Mouse (Mus musculus) macrophage (primary cell): ENCODE data around the gene 2410131K14Rik. TPM values are rescaled to one million over a fixed set of nuclear protein-coding genes. Genes with fewer than 3 reads are reported as not detected.
A peak's percentile ranks its signal among the peaks of the same experiment; 100 is the strongest.

Experiments
- H3K27ac ChIP-seq: fragments of 350-480 bp; formaldehyde crosslinking; 2 replicates; pipeline ENCODE4 v1.9.0; 2021
- H3K36me3 ChIP-seq: fragments of 350-480 bp; formaldehyde crosslinking; 2 replicates; pipeline ENCODE4 v1.9.0; 2021; ENCODE audit errors: inconsistent target
- H3K4me3 ChIP-seq: fragments of 350-480 bp; formaldehyde crosslinking; 2 replicates; pipeline ENCODE4 v1.9.0; 2021; ENCODE audit errors: inconsistent target
- H3K79me2 ChIP-seq: fragments of 350-480 bp; formaldehyde crosslinking; 2 replicates; pipeline ENCODE4 v1.9.0; 2021; ENCODE audit errors: inconsistent target
- WGBS: methylation state at CpG from one replicate; pipeline ENCODE4 v1.1.7; 2026; ENCODE audit warnings: inconsistent platforms; ENCODE audit not compliant: missing documents; 5-methylcytosine and 5-hydroxymethylcytosine counted together
- polyA plus RNA-seq: library from polyadenylated mRNA; stranded (reverse); fragments of 250-400 nt; gene quantifications from 3 replicates; pipeline ENCODE4 v1.2.4, GENCODE M21; 2018; ENCODE audit warnings: inconsistent platforms

The 2410131K14Rik gene
- polyA plus RNA-seq, 1 experiment from 2014 or later = 4.2 TPM

- Histone ChIP-seq H3K27ac (no peak overlapping the region), H3K79me2 (no peaks in the 10 kb centered on the region), H3K36me3 (no peaks in the 10 kb centered on the region), H3K4me3 (no peak overlapping the region)
- 52% methylated on average over 7 of the region's 7 CpGs for whole genome bisulfite sequencing
Observed at GRCm38 (mm10) chr5:118273446-118273845, 28.4 kb downstream of the 2410131K14Rik start.

GRCm38 (mm10) chr5:118274546-118274945 lies 29.5 kb downstream of the 2410131K14Rik start:
- Histone ChIP-seq H3K79me2 (no peaks in the 10 kb centered on the region), H3K36me3 (no peaks in the 10 kb centered on the region), H3K27ac (no peak overlapping the region), H3K4me3 (no peak overlapping the region)
- 70% methylated on average over 8 of the region's 9 CpGs for WGBS

GRCm38 (mm10) chr5:118276281-118276680 lies 31.3 kb downstream of the 2410131K14Rik start:
- 66% methylated on average over 7 of the region's 7 CpGs for WGBS
- Histone ChIP-seq H3K27ac (no peak overlapping the region), H3K4me3 (no peak overlapping the region), H3K36me3 (no peaks in the 10 kb centered on the region), H3K79me2 (no peaks in the 10 kb centered on the region)

GRCm38 (mm10) chr5:118276711-118277110 lies 31.7 kb downstream of the 2410131K14Rik start:
- H3K36me3 ChIP-seq = no peaks in the 10 kb centered on the region
- H3K79me2 ChIP-seq = no peaks in the 10 kb centered on the region
- no peak overlapping the region for H3K27ac ChIP-seq
- WGBS = 57% methylated on average over 8 of the region's 8 CpGs
- H3K4me3 ChIP-seq = no peak overlapping the region

GRCm38 (mm10) chr5:118277741-118278495 lies 32.9 kb downstream of the 2410131K14Rik start:
- Histone ChIP-seq H3K36me3 (no peaks in the 10 kb centered on the region), H3K4me3 (no peak overlapping the region), H3K27ac (no peak overlapping the region), H3K79me2 (no peaks in the 10 kb centered on the region)
- WGBS = 89% methylated on average over 18 of the region's 18 CpGs

GRCm38 (mm10) chr5:118291453-118291852 lies 46.4 kb downstream of the 2410131K14Rik start:
- Histone ChIP-seq H3K4me3 (no peak overlapping the region), H3K36me3 (no peaks in the 10 kb centered on the region), H3K27ac (no peak overlapping the region), H3K79me2 (no peaks in the 10 kb centered on the region)
- 97% methylated on average over 3 of the region's 4 CpGs for WGBS

GRCm38 (mm10) chr5:118292476-118292875 lies 47.4 kb downstream of the 2410131K14Rik start:
- no peak overlapping the region for H3K27ac ChIP-seq
- no peaks in the 10 kb centered on the region for H3K79me2 ChIP-seq
- H3K4me3 ChIP-seq = no peak overlapping the region
- WGBS = 83% methylated on average over 4 of the region's 4 CpGs
- no peaks in the 10 kb centered on the region for H3K36me3 ChIP-seq

- WGBS = 28% methylated on average over 23 of the region's 23 CpGs
- H3K27ac ChIP-seq = no peak overlapping the region
- H3K36me3 ChIP-seq = no peaks in the 10 kb centered on the region
- H3K79me2 ChIP-seq = no peaks in the 10 kb centered on the region
- peak overlapping the region; percentile 10; the same call in 1 of the 2 replicates for H3K4me3 ChIP-seq
Observed at GRCm38 (mm10) chr5:118294086-118294864, 49.2 kb downstream of the 2410131K14Rik start.

- H3K4me3 ChIP-seq = no peak overlapping the region
- no peak overlapping the region for H3K27ac ChIP-seq
- H3K79me2 ChIP-seq = no peaks in the 10 kb centered on the region
- WGBS = 81% methylated on average over 7 of the region's 7 CpGs
- H3K36me3 ChIP-seq = no peaks in the 10 kb centered on the region
Observed at GRCm38 (mm10) chr5:118294865-118295258, 49.8 kb downstream of the 2410131K14Rik start.

GRCm38 (mm10) chr5:118297338-118297746 lies 52.3 kb downstream of the 2410131K14Rik start:
- Histone ChIP-seq H3K36me3 (no peaks in the 10 kb centered on the region), H3K27ac (no peak overlapping the region), H3K4me3 (no peak overlapping the region), H3K79me2 (no peaks in the 10 kb centered on the region)
- 82% methylated on average over 10 of the region's 12 CpGs for WGBS

GRCm38 (mm10) chr5:118299720-118300400 lies 54.8 kb downstream of the 2410131K14Rik start:
- no peak overlapping the region for H3K4me3 ChIP-seq
- 74% methylated on average over 11 of the region's 11 CpGs for WGBS
- H3K27ac ChIP-seq = no peak overlapping the region
- H3K36me3 ChIP-seq = no peaks in the 10 kb centered on the region
- H3K79me2 ChIP-seq = no peaks in the 10 kb centered on the region

- Histone ChIP-seq H3K36me3 (no peaks in the 10 kb centered on the region), H3K79me2 (no peaks in the 10 kb centered on the region), H3K27ac (no peak overlapping the region), H3K4me3 (no peak overlapping the region)
- 65% methylated on average over 9 of the region's 9 CpGs for WGBS
Observed at GRCm38 (mm10) chr5:118302466-118303155, 57.6 kb downstream of the 2410131K14Rik start.

- H3K36me3 ChIP-seq = no peaks in the 10 kb centered on the region
Observed at GRCm38 (mm10) chr5:118304970-118305618, 60.1 kb downstream of the 2410131K14Rik start.

GRCm38 (mm10) chr5:118310389-118310788 lies 65.4 kb downstream of the 2410131K14Rik start:
- Histone ChIP-seq H3K4me3 (no peak overlapping the region), H3K36me3 (no peaks in the 10 kb centered on the region), H3K27ac (no peak overlapping the region), H3K79me2 (no peaks in the 10 kb centered on the region)
- 87% methylated on average over 6 of the region's 6 CpGs for WGBS

More at GRCm38 (mm10) chr5:118304970-118305618, 60.1 kb downstream of the 2410131K14Rik start:
- Histone ChIP-seq H3K79me2 (no peaks in the 10 kb centered on the region), H3K27ac (no peak overlapping the region), H3K4me3 (no peak overlapping the region)
- 7% methylated on average over 19 of the region's 19 CpGs for WGBS
